Mouse (Mus musculus) midbrain, embryonic 16.5 days (tissue): ENCODE measurements at regions not wholly inside any gene's neighbourhood (a gene's known extent, or its start where the extent isn't known, plus 50 kb on each side); places are given as distances from the start of the nearest gene placed in this dataset.
A peak's percentile ranks its signal among the peaks of the same experiment; 100 is the strongest.

ENCODE experiments used
- ATAC-seq: fragments of 200-750 bp; cut with Nextera tagmentation; 2 replicates; pipeline ENCODE4 v1.8.0; 2017; ENCODE audit warnings: moderate TSS enrichment
- H3K27ac ChIP-seq: fragments of 300-500 bp; sonication (generic); 2 replicates; pipeline ENCODE4 v1.5.1; 2014; ENCODE audit warnings: mild to moderate bottlenecking, low read length, mixed read lengths
- H3K27me3 ChIP-seq: fragments of 300-500 bp; sonication (generic); 2 replicates; pipeline ENCODE4 v1.6.1; 2014; ENCODE audit warnings: low read depth, low read length, mixed read lengths; ENCODE audit not compliant: control insufficient read depth, insufficient read depth
- H3K36me3 ChIP-seq: fragments of 300-500 bp; sonication (generic); 2 replicates; pipeline ENCODE4 v1.6.1; 2014; ENCODE audit warnings: mild to moderate bottlenecking, low read length, moderate library complexity, mixed read lengths; ENCODE audit not compliant: control insufficient read depth, insufficient read depth
- H3K4me1 ChIP-seq: fragments of 300-500 bp; sonication (generic); 2 replicates; pipeline ENCODE4 v1.6.1; 2014; ENCODE audit warnings: mild to moderate bottlenecking, low read length, mixed read lengths; ENCODE audit not compliant: control insufficient read depth, insufficient read depth
- H3K4me2 ChIP-seq: fragments of 300-500 bp; sonication (generic); 2 replicates; pipeline ENCODE4 v1.6.1; 2014; ENCODE audit warnings: mild to moderate bottlenecking, low read length, mixed read lengths
- H3K4me3 ChIP-seq: fragments of 300-500 bp; sonication (generic); 2 replicates; pipeline ENCODE4 v1.5.1; 2014; ENCODE audit warnings: low read depth, mild to moderate bottlenecking, low read length, moderate library complexity, mixed read lengths
- H3K9ac ChIP-seq: fragments of 300-500 bp; sonication (generic); 2 replicates; pipeline ENCODE4 v1.6.1; 2014; ENCODE audit warnings: low read depth, low read length, mixed read lengths
- H3K9me3 ChIP-seq: fragments of 300-500 bp; sonication (generic); replicated peaks from 2 replicates; pipeline ENCODE4 v1.6.1; 2014; ENCODE audit warnings: mild to moderate bottlenecking, low read length, mixed read lengths; ENCODE audit not compliant: control insufficient read depth, poor library complexity, severe bottlenecking
- WGBS: fragments of 180-500 bp; shearing (Covaris S2); extraction: QIAGEN DNeasy Blood & Tissue Kit; methylation state at CpG from one replicate; pipeline ENCODE4 v1.1.7; 2014; 5-methylcytosine and 5-hydroxymethylcytosine counted together

DNA sequence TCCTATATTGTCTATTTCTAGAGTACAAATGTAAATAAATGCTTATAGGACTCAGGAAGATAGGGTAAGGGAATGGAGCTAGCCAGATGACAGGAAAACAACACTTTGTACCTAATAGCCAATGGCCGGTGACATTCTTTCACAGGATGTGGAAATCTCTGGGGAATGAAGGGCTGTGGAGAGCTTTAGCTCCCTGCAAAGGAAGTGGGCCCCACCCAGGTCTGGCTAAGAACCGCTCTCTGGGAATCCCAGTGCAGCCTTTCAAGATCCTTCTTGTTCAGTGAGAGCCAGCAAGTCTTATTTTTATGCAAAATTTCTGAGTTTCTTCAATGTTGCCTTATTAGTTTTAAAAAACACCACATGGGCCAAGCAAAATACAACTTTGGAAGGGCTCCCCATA lies 54.7 kb upstream of the Pappa2 start:
- no peak for ATAC-seq
- H3K4me3 ChIP-seq = no peak overlapping the region
- H3K36me3 ChIP-seq = no peaks in the 10 kb centered on the region
- H3K4me2 ChIP-seq = no peak overlapping the region
- no peaks in the 10 kb centered on the region for H3K4me1 ChIP-seq
- no peak overlapping the region for H3K9ac ChIP-seq
- H3K27me3 ChIP-seq = no peaks in the 10 kb centered on the region
- WGBS = 84% methylated on average over 2 of the region's 2 CpGs
- H3K9me3 ChIP-seq = no peaks in the 10 kb centered on the region
- H3K27ac ChIP-seq = no peak overlapping the region

DNA sequence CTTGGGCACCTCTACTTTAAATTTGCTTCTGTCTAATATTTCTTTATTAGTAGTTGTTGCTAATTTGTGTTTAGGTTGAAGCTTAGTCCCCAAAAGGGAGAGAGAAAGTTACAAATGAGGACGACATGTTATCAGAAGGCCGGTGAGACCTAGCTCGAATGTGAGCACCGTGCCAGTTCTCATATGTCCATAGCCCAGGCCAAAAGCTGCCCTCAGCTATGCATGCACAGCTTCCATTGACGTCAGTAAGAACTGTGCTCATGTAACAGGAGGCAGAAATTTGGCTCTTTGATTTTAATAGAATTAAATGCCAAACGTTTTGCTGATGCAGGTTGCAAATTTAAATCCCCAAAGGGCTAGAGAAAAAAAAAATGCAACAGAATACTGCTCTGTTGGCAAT lies 56.1 kb upstream of the Pappa2 start:
- no peaks in the 10 kb centered on the region for H3K9me3 ChIP-seq
- WGBS = 70% methylated on average over 6 of the region's 6 CpGs
- H3K4me3 ChIP-seq = no peak overlapping the region
- no peaks in the 10 kb centered on the region for H3K27me3 ChIP-seq
- no peak overlapping the region for H3K9ac ChIP-seq
- ATAC-seq = no peak
- H3K27ac ChIP-seq = no peak overlapping the region
- no peaks in the 10 kb centered on the region for H3K4me1 ChIP-seq
- no peak overlapping the region for H3K4me2 ChIP-seq
- no peaks in the 10 kb centered on the region for H3K36me3 ChIP-seq

DNA sequence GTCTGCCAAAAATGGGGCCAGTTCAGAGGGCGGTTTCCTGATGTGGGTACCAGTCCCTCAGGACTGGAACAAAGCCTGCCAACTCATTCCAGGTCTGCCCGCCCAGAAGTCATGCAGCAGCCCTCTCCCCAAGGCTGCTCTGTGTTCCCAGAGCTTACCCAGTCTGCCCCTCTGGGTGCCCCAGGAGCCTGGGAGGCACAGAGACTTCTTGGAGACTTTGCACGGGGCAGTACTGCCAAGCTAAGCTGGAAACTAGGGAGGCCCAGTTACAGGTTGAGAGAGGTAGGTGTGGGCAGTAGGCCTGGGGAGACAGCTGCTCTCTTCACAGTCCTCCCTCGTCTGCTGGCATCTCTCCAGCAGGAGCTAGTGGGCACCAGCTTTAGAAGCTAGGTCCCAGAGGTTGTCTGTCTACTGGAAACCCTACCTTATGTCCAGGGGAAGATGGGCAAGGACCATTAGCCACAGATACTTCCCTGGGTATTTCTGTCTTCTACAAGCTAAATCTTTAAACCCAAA lies 65.6 kb upstream of the Pappa2 start:
- no peak for ATAC-seq
- H3K27ac ChIP-seq = no peak overlapping the region
- WGBS = 80% methylated on average over 4 of the region's 4 CpGs

DNA sequence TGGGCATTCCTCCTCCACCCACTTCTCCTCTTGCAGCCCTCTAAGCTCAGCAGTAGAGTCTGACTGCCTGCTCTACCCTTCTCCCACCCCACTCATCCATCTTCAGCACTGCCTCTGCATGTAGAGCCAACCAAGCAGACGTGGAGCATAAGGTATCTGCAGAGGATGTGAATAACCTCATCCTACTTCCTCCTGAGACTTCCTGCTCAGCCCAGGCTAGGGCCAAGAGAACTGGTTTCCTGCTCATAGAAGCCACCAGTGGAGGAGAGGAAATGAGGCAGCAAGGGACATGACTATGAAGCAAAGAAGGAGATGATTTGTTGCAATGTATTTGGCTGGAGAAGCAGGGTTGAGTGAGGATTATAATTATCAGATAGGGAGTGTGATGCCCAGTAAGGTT lies 84.7 kb upstream of the Pappa2 start:
- H3K36me3 ChIP-seq = no peaks in the 10 kb centered on the region
- no peak overlapping the region for H3K4me2 ChIP-seq
- 65% methylated on average over 1 of the region's 1 CpGs for WGBS
- H3K4me3 ChIP-seq = no peak overlapping the region
- H3K27ac ChIP-seq = no peak overlapping the region
- no peaks in the 10 kb centered on the region for H3K4me1 ChIP-seq
- no peaks in the 10 kb centered on the region for H3K27me3 ChIP-seq
- H3K9me3 ChIP-seq = no peaks in the 10 kb centered on the region
- no peak for ATAC-seq
- no peak overlapping the region for H3K9ac ChIP-seq

More for the DNA sequence above, 65.6 kb upstream of the Pappa2 start:
- no peak overlapping the region for H3K9ac ChIP-seq
- H3K36me3 ChIP-seq = no peaks in the 10 kb centered on the region
- H3K4me1 ChIP-seq = no peaks in the 10 kb centered on the region
- H3K27me3 ChIP-seq = no peaks in the 10 kb centered on the region
- H3K4me2 ChIP-seq = no peak overlapping the region
- no peak overlapping the region for H3K4me3 ChIP-seq
- H3K9me3 ChIP-seq = no peaks in the 10 kb centered on the region

DNA sequence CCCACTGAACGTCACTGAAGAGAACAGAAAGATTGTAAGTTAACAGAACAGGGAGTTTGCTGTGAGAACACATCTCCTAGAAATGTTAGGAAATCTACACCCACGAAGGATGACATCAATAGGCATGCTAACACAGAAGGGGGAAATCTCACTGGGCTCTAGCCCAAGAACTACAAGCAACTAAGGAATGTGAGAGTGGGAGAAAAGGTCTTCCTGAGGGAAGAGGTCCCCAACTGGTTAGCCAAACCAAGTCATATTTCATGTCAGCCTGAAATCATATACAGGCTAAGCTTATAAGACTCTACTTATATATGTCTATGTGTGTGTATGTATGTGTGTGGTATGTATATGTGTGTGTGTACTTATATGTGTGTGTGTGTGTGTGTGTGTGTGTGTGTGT lies 118.9 kb upstream of the Pappa2 start:
- Histone ChIP-seq H3K4me3 (no peak overlapping the region), H3K4me1 (no peaks in the 10 kb centered on the region), H3K27me3 (no peaks in the 10 kb centered on the region), H3K9ac (no peak overlapping the region), H3K36me3 (no peaks in the 10 kb centered on the region), H3K9me3 (no peaks in the 10 kb centered on the region), H3K27ac (no peak overlapping the region), H3K4me2 (no peak overlapping the region)
- ATAC-seq = no peak
- WGBS = 84% methylated on average over 2 of the region's 2 CpGs

DNA sequence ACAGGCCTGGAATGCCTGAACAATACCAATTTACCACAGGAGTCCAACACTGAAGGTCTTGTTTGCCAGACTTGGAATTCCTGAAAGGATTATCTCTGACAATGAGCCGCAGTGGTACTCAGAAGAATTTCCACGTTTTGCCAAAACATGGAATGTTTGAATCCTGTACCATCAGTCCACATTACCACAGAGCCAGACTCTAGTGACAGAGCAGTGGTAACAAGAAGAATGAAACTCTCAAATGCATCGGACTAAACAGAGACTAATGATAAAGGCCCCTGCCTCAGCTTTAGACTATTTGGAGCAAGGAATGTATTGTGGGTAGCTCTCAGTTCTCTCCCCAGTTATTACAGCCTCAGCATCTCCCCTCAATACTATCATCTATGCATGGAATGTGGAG lies 109.9 kb upstream of the Cop1 start:
- H3K27me3 ChIP-seq = no peaks in the 10 kb centered on the region
- H3K27ac ChIP-seq = no peak overlapping the region
- ATAC-seq = no peak
- H3K9me3 ChIP-seq = no peaks in the 10 kb centered on the region
- H3K36me3 ChIP-seq = no peaks in the 10 kb centered on the region
- WGBS = 28% methylated on average over 3 of the region's 3 CpGs
- H3K4me2 ChIP-seq = no peak overlapping the region
- H3K4me1 ChIP-seq = no peaks in the 10 kb centered on the region
- H3K9ac ChIP-seq = no peak overlapping the region
- H3K4me3 ChIP-seq = no peak overlapping the region

DNA sequence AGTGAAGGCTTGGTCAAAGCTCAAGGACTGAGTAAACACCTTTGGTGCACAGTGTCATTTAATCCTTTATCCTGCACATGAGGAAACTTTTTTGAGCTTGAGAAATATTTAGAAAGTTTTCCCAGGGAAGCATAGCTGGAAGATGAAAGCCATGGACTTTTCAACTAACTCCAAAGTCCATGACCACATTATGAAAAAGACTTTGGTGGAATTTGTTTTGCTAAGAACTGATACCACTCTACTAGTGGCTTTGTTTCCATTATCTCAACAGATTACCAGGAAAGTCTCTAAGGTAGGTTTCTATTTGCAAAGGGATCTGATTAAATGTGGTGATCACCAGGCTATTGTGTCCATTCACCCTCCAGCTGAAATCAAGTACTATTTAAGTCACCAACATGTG lies 107.2 kb upstream of the Cop1 start:
- Histone ChIP-seq H3K9me3 (no peaks in the 10 kb centered on the region; the same call in 1 of the 2 replicates), H3K27me3 (no peaks in the 10 kb centered on the region), H3K4me2 (no peak overlapping the region), H3K9ac (no peak overlapping the region), H3K27ac (no peak overlapping the region), H3K36me3 (no peaks in the 10 kb centered on the region), H3K4me3 (no peak overlapping the region), H3K4me1 (no peaks in the 10 kb centered on the region)
- ATAC-seq = no peak

DNA sequence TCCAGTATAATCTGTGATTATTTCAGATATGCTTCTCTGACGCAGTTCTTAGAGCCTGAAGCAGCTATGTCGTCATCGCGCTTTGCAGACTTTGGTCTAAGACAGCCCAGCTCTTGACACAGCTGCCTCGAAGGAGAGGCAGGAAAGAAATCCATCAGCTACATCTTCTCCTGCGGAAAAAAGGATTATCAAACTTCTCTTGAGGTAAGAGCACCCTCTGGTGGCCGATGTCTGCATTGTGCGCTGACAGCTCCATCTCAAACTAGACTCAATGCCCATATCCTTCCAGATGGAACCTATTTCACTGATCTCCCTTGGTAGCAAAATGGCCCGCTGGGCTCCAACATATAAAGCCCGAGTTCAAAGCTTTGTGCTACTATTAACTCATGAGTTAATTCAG lies 96.8 kb upstream of the Cop1 start:
- peak overlapping the region; percentile 50; the same call in 1 of the 2 replicates for H3K27ac ChIP-seq
- ATAC-seq = peak; percentile 81
- no peaks in the 10 kb centered on the region for H3K27me3 ChIP-seq
- 9% methylated on average over 10 of the region's 10 CpGs for WGBS
- H3K4me1 ChIP-seq = no peaks in the 10 kb centered on the region
- H3K9ac ChIP-seq = 0 out of 2 replicates have a peak overlapping the region, but pooled peaks have one; percentile 48
- H3K4me3 ChIP-seq = no peak overlapping the region; the same call in 1 of the 2 replicates
- H3K36me3 ChIP-seq = no peaks in the 10 kb centered on the region
- H3K9me3 ChIP-seq = no peaks in the 10 kb centered on the region
- H3K4me2 ChIP-seq = peak overlapping the region; percentile 45

DNA sequence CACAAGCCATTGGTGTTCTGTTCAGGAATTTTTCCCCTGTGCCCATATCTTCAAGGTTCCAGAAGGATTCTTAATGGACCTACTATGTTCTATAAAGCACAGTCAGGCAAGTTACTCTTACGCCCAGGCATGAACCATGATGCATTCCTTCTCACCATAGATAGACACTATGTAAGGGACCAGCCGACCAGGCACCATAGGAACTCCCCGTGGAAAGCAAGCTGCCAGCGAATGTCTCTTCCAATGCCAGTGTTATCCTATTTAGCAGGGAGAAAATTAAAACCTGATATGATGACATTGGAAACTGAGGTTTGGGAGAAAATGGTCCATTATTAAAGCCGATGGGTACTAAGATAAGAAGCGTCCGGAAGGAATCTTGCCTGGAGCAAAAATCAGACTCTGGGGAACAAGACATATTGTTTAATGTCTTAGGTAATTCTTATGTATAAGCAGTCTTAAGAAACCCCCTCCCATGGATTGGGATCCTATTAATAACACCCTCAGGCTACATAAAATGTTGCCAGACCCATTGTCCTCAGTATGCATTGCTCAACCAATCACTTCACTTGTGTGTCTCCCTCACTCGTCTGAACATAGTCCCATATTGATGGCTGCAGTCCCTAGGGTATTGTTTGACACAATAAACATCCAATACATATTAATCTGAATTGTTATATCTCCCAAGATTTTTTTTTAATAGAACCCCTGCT lies 84.2 kb upstream of the Cop1 start:
- peak; percentile 65 for ATAC-seq
- H3K27me3 ChIP-seq = no peaks in the 10 kb centered on the region
- H3K4me1 ChIP-seq = 0 out of 2 replicates have a peak, but pooled peaks cover 2% of the 10 kb centered on the region
- no peaks in the 10 kb centered on the region for H3K9me3 ChIP-seq
- H3K36me3 ChIP-seq = no peaks in the 10 kb centered on the region
- H3K27ac ChIP-seq = 0 out of 2 replicates have a peak overlapping the region, but pooled peaks have one; percentile 26
- no peak overlapping the region for H3K4me3 ChIP-seq
- WGBS = 67% methylated on average over 8 of the region's 8 CpGs
- no peak overlapping the region for H3K9ac ChIP-seq
- H3K4me2 ChIP-seq = peak overlapping the region; percentile 4; the same call in 1 of the 2 replicates
